Mouse (Mus musculus): Measurements from ENCODE around the gene Il9.
A peak's percentile ranks its signal among the peaks of the same experiment; 100 is the strongest.

Il9 gene

DNA sequence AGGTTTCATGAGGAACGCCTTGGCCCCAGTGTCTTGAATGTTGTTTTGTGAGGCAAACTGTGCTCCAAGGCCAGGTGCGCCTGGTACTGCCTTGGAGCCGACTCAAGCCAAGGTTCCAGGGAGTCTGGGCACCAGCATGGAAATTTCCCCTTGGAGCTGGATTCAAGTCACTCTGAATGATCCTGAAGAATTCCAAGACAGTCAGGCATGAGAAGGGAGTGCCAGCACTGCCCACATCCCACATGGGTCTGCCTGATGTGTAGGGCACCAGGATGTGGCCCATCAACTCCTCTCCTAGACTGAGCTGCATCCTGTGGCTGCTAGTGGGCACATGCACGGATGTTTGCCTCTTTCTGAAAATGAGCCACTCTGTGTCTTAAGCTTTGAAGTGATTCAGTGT lies 13.5 kb downstream of the Il9 start:
- no peak for DNase-seq

DNA sequence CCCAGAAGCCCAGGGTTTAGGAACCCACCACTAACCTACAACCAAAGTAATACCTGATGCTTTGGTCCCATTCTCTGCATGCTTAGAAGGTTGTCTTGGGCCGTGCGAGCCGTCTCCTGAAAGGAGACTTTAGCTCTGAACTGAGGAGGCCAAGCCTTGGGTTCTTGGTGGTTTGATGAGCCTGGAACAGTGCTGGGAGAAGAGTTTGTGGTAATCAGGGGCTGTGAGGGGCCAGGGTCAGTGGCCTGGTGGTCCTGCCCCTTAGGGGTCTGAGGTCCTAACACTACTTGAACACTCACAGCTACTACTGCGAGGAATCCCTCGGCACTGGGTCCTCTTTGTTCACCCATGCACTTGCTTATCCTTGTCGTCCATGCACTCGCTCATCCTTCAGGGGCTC lies 14.3 kb downstream of the Il9 start:
- DNase-seq = no peak

DNA sequence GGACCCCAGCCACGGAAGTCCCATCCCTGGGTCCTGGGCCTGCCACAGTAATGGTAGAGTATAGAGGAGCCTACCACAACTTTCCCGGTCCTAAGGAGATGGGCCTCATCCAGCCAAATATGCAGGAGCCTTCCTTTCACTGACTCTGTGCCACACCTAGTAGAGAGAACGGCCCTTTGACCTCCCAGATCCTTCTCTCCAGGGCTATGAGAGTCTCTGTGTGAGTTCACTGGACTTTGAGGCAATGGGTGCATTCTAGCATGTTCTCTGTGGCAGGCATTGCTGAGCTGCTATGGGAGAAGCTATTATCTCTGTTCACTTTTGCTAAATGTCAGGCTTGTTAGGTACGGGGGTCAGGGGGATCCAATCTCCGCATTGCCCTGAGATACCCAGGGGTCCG lies 18.3 kb downstream of the Il9 start:
- no peak for DNase-seq

DNA sequence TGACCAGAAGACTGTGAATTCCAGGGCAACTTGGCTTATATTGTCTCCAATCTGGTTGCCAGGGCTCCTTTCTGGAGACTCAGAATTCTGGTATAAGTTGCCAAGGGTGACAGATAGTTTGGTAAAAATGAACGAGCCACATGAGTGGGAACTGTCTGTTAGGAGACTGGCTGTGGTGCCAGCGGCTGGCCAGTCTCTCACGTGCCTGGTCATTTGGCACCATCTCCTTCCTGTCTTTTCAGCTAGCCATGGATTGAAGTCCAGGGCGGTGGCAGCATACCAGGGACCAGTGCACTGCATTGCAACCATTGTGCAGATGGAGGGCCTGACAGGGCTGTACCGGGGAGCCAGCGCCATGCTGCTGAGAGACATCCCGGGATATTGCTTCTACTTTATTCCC lies 18.8 kb downstream of the Il9 start:
- no peak for DNase-seq

DNA sequence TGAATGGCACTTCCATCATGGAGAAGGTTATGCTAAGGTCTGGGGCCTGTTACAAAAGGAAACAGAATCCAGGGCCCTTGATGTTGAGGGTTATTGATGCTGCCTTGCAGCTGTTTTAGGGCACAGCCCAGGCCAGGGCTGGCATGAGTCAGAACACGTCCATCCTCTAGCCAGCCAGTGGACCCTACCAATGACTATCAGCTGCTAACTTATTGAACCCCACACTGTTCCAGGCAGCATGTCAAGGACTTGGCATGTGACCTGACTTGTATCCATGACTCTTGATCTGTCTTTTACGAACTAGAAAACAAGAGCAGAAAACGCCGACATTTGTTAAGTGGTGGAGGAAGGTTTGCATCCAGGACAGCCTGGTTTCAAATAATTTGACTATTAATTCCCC lies 19.3 kb downstream of the Il9 start:
- DNase-seq = no peak

DNA sequence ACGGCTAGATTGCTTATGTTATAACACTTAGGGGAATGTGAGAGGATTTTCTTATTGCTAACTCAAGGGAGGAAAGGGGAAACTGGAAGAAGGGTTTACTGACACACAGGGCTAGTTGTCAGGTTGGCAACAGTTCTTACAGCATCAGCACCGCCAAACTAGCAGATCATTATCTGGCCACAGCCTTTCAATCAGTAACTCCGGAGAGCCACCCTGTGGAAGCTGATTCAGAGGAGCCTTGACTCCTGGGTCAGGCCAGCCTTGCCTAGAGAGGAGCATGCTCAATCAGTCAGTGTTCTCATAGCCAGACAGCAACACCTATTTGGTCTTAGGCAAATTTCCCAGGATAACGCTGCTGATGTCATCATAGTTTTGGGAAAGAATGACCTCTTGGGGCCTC lies 20.6 kb downstream of the Il9 start:
- DNase-seq = no peak

DNA sequence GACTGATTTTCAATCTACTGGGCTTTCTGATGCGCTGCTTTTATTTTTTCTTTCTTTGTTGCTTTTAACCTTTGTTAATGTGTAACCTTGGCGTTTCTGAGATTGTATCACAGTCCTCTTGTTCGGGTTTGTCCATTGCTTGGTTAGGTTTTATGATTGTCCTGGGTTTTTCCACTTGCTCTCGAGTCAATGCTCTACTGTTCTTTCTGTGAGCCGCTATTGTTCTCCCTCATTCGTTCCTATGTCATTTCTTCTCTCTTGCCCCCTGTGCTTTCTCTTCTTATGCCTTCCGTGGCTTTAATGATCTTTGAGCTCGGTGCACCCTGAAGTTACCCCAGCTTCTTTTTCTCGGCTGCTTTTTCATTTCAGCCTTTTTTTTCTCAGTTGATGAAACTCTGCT lies 24.0 kb downstream of the Il9 start:
- DNase-seq = no peak

DNA sequence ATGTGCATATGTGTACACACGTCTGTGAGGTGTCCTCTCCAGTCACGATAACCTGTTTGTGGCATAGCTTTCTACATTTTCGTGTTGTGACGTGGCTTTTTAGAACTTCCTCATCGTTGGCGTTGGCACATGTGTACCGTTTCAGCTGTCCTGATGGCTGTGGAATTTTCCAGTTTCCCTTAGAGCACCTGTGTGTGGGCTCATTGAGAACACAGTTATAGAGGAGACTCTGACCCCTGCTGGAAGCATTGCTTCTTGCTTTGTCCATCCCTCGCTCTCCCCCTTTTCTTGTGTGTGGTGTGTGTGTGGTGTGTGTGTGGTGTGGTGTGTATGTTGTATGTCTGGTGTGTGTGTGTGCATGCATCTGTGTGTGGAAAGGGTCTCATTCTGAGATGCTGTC lies 32.0 kb downstream of the Il9 start:
- DNase-seq = no peak

DNA sequence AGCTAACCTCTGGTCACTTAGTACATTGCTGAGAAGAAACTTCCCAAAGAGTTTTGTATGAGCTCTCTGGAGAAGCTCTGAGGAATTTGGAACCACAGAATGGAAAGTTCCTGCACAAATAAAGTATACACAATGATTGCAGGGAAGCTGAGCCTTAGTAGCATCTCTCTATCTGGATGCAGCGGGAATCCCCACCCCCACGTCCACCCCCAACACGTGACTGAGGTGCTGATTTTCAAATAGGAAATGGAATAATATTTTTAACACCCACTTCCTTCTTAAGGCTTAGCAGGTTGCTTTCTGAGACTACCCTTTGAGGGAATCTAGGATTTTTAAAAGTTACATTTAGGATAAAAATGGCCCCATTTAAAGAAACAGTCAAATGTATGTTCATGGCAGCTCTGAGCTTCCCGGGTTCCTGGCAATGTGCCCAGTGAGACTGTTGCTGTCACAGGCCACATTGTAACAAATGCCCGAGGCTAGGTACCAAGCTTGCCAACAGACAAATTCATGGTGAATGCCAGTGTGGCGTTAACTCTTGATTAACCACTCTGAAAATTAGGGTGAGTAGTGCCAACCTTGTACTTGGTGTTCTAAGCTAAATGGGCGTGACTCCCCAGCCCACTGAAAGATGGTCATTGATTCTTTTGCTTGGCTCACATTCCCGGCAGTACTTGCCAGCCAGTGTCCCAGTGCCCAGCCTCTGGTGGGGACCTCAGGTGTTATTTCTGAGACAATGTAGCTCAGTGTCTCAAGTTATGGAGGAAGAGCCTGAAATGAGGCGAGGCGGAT lies 32.6 kb downstream of the Il9 start:
- DNase-seq = no peak

DNA sequence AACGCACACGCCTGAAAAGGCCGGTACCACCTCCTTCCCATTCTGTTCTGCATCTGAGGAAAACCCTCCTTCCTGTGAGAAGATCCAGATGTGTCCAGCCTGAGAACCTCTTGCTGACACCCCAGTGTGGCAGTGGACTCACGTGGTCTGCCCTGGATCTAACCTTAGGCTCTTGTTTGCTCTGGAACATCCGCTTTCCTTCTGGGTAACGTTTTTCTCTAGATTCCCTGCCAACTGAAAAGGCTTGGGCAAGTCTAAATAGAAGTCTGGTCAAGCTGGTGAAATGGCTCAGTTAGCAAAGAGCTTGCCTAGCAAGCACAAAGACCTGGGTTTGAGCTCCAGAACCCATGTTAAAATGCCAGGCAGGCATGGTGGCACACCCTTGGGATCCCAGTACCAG lies 37.0 kb downstream of the Il9 start:
- no peak for DNase-seq

DNA sequence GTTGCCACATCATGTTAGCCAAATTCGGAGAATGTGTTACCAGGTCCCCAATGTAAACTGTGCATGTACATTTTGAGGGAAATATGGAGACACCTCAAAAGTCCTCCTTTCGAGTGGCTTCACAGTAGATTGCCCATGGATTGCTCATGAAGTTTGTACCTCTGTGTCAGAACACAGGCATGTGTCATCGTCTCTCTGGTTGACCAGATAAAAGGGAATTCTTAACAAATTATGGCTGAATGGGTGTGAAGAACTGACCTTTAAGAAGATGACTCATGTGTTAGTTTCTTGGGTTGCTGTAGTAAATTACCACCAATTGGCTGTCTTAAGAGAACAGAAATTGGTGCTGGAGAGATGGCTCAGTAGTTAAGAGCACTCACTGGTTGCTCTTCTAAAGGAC lies 37.9 kb downstream of the Il9 start:
- no peak for DNase-seq

DNA sequence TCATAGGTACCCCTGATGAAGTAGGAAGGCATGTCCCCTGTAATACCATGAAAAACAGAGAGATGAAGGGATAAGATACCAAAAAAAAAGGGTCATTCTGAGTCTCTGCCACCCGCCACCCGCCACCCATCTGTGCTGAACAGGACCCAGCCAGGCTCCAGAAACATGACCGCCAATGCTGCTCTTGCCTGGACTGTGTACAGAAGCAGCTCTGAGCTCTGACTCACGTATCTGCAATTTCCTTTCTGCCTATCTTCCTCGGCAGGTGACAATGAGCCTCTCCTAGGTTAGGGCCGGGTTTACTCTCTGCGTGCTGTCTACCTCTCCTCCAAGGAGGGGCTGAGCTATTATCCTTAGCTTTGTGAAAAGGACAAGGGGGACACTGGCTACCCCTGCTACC lies 38.6 kb downstream of the Il9 start:
- no peak for DNase-seq

DNA sequence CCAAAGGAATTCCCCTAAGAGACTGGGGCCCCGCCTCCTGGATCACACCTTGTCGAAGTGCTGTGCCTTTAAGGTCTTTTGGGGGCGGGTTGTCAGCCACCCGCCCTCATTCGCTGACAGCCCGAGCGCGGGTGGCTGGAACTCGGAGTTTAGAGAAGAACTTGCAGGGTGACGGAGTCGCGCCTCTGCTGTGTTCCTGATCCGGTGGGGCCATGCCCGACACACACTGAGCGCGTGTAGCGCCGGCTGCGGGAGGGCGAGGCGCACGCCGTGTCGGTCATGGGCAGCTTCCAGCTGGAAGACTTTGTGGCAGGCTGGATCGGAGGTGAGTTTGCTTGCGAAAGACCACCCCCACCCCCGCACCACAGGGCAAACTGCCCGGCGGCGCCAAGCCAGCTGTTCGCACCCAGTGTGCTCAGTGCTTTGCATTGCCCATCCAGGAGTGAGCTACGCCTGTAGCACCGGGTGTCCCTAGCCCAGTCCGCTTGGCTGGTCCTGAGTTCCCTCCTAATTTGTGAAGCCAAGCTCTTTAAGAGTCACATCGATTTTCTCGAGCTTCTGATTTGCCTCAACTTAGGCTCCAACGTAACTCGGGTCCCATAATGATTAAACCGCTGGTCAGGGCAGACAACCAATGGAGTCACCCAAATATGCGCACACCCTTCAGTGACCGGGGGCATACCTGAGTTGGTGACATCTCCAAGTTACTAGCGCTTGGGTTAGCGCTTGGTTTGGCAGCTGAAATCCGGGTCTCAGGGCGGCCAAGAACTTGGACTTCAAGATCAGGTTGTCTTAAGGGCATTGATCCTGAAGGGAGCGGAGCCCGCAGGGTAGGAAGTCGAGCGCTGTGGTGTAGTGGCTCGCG lies 43.6 kb downstream of the Il9 start, which contains the start of gene Slc25a48:
Gene Slc25a48, plus strand, starts transcription at position 145 of the 865 bp plus-strand sequence.
- peak; percentile 26 for DNase-seq

DNA sequence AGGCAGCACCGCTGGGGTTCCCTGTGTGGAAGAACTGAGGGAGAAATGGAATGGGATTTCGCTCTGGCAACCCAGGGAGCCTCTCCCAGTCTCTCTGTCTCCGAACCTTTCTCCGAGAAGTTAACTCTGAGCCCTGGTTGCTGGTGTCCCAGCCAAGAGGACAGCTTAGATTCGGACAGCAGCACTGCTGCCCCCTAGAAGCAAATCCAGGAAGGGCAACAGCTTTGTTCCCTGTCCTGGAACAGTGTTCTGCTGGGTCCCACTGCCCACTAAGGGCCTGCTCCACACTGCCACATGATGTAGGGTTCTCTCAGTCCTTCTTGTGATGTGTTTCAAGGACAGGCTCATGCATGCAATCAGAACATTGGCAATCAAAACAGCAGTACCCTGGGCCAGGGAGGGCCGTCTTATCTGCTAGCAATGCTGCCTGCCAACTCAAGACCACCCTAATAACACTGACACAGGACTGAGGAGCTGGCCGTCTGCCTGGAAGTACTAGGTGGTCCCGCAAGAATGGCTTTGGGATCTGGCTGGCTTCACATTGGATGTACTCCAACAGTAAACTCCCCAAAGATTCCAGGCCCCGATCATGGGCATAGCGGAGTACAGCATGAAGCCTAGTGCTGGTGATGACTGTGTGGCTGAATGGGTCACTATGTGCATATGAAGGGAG lies 46.3 kb downstream of the Il9 start:
- DNase-seq = no peak

DNA sequence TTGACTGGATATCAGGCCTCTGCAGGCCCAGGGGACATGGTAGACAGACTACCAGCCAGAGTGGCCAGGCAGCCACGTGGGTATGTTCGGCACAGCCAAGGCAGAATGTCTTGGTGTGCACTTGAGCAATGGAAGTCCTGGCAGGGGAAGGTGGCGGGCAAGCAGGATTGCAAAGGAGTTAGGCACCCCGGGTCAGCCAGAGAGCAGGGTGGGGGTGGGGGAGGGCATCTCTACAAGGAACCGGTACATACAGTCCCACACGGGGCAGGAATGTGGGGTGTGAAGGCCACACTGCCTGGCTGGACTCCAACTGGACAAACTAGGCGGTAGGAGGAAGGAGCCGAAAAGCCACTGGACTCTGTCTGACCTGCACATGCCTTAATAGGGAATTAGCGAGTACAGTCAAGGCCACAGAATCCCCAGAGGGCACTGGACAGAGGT lies 47.7 kb downstream of the Il9 start:
- no peak for DNase-seq

DNA sequence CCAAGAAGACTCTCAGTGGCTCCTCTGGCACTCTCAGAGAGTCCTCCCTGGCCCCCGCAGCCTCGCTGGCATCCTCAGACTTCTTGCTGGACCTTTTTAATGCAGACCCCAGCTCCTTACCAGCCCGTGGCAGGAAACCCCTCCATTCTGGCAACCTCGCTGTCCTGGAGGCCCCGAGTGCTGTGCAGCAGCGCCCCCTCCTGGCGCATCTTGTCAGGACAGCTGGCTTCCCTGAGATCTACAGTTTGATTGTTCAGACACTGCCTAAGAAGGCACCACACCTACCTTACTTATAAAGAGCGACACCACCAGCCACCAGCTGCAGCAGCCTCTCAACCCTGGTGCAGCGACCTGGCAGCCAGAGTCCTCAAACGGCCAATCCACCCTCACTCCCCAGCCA lies 48.6 kb downstream of the Il9 start:
- peak; percentile 60 for DNase-seq

DNA sequence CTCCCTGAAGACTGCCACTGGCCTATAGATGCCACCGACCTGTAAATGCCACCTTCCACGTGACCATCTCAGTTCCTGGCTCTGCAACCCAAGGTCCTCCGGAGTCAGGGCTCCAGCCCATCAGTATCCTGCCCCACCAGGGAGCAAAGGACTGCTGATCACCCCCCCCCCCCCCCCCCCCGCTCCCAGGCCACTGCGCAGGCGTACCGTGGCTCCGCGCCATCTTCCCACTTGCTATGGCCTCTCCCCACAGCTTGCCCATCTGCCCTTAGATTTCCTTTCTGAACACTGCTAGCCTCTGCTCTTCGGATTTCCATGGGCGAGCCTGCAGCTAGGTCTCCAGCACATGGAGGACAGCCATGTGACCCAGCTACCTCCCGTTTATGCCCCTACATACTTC lies 49.5 kb downstream of the Il9 start:
- DNase-seq = no peak

All from liver (tissue).